Mouse (Mus musculus) thymus, postnatal 36 days (tissue): ENCODE data around the gene Mid1.
"Not testable (repeated sequence)": the region's sequence is repeated elsewhere in the genome, so short reads cannot be mapped to it uniquely, and the experiment has no call there.

Experiments used
- DNase-seq, 2 experiments: peaks; one replicate each; pipeline ENCODE4 v3.0.0; 2022; ENCODE audit warnings: mixed read lengths in 2 of 2

Gene Mid1

DNA sequence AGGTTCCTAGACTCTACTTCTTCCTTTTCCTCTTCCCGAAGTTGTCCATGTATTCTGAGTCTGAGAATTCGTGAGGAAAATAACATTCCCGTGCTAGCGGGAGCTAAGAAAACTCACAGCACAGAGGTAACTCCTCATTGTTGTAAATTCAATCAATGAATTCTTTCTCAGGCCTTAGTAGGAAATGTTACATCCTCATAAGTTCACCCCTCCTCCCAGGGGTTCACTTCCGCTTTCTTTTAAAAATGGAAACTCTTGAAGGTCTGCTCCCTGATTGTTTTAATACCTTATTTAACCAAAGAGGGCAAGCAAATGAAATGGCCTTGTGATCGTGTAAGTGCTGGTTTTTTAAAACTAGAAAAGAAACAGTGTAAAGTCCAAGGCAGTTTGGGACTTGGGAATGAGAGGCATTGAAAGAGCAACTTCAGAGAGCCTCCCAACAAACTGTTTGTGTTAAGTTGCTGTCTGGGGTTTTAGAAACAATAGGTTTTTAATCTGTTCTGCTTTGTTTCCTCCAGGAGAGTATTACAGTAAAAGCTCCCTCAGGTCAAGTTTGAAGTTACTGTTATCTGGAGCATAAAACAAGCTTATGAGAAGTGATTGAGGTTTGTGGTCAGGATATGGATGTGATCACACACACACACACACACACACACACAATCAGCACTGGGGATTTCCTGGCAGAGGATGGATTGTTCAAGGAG is 287.9 kb downstream of the Mid1 start:
- DNase-seq = not testable (repeated sequence)

DNA sequence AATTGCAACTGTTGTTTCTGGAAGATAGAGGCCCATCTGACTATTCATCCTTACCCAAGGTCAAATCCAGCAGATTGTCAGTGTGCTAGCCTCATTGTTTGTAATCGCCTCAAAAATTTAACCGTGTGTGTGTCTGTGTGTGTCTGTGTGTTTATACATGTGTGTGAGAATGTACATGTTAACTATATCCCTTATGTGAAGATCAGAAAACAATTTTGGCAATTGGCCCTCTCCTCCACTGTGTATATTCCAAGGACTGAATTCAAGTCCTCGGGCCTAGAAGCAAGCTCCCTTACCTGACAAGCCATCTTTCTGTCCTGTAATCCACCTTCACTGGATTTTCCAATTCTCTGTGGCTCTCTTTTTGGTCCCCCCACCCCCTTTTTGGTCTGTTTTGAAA is 288.8 kb downstream of the Mid1 start:
- not testable (repeated sequence) for DNase-seq

DNA sequence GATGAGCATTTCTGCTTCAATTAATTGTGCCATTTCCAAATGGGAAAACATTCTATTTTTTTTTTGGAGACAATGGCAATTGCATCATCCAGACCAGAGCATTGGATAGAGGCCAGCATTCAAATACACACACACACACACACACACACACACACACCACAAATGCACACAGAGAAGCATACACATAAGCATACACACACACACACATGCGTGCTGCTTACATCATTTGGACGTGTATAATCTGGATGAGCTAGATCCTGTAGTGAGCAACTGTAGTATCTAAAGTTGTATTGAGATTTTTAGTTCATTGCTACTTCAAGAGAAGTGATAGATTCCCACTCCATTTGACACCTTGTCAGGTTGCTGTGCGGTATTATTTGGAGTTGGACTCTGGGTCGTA is 289.5 kb downstream of the Mid1 start:
- not testable (repeated sequence) for DNase-seq

DNA sequence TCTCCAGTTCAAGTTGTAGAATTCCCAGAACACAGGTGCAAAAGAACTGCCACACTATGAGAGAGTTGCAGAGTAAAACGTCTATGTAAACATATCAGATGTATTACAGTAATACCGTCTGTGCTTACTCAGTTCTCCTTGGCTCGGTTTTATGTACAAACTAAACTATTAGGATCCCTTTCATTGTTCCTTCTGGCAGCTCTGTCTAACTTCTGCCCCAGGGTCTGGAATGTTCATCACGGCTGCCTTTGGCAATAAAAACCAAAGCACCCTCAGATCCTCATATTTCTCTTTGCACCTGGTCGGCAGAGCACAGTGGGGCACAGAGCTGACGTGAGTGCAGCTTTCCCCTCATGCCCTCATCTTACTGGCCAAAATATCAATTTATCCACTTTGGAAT is 290.0 kb downstream of the Mid1 start:
- not testable (repeated sequence) for DNase-seq

DNA sequence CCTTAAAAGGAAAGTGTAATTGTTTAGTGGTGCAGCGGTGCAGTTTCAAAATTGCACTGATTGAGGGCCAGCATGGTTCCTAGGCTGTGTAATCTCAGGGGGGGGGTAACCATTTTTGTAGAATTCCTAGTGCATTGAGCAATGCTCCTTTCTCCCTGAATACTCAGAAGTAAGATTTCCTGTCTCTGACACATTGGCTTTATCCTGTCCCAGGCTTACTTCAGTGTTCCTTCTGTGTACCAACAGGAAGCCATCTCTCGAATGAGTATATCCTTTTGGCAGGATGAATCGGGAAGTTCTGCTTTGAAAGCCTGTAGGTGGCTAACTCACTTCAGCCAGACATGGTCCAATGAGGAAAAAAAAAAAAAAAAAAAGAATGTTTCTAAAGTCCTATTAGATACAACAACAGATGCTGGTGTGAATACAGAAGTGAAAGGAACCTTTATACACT is 290.7 kb downstream of the Mid1 start:
- not testable (repeated sequence) for DNase-seq

DNA sequence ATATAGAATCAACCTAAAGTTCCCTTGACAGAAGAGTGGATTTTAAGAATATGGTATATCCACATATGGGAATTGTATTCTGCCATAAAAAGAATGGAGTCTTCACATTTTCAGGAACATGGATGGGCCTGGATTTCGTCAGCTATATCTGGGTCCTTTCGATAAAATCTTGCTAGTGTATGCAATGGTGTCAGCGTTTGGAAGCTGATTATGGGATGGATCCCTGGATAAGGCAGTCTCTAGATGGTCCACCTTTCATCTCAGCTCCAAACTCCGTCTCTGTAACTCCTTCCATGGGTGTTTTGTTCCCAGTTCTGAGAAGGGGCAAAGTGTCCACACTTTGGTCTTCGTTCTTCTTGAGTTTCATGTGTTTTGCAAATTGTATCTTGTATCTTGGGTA is 291.3 kb downstream of the Mid1 start:
- not testable (repeated sequence) for DNase-seq

DNA sequence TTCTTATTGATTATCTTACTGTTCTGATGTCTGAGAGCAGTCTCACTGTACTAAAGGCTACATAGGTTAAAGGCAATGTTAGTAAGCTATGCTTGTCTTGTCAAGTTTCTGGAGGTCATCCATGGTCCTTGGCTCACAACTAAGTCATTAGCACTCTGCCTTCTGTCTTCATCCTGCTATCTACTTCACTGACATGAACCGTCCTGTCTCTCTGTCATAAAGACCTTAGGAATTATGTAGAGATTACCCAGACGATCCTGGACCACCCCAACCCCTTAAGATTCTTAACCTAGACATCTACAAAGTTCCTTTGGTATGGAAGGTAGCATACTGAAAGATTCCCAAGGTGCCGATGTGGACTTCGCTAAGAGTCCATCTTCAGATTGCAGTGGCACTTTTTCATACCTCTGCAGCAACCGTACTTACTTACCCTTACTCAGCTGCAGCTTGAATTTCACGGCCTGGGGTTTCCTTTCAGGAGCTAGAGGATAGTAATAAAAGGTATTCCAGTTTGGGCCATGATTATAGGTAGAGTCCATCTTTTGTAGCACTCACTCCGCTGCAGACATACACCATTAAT is 292.9 kb downstream of the Mid1 start:
- not testable (repeated sequence) for DNase-seq

DNA sequence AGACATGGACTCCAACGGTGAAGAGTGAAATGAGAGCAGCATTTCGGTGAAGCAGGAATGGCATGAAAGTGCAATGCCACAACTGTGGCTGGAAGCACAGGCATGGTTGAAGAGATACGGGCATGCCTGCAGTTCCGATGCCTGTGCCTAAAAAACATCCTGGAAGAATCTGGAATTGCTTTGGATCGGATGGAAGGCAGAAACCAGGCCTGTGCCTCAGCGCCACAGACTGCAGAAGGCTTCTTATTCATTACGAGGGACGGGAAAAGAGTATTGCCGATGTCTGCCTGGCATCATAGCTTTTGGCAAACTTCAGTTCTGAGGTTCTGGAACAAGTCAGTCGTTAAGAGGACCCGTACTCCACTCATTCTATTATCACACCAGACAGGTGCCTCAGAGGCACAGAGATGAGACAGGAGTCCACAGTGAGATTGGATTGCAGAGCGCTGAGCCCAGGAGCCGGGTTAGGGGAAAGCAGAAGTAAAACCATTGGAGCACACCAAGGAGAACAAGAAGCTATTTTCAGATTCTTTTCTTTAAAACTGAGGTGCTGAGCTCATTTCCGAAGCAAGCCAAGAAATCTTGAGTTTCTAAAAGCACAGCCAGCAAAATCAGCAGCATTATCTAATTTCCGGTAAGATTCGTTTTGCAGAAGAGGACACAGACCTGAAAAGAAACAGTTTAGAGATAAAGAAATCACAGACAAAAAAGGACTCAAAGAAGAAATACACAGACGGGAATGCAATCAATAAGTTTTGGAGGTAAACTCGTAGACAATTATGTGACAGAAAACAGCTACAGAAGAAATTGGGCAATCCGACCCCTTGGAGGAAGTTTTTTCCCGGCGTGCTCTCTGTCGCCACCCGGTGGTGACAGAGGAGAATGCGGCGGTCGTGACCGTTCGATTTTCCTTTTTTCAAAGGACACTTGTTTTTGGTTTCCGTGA is 293.7 kb downstream of the Mid1 start:
- DNase-seq = peak; percentile 60 to 78

DNA sequence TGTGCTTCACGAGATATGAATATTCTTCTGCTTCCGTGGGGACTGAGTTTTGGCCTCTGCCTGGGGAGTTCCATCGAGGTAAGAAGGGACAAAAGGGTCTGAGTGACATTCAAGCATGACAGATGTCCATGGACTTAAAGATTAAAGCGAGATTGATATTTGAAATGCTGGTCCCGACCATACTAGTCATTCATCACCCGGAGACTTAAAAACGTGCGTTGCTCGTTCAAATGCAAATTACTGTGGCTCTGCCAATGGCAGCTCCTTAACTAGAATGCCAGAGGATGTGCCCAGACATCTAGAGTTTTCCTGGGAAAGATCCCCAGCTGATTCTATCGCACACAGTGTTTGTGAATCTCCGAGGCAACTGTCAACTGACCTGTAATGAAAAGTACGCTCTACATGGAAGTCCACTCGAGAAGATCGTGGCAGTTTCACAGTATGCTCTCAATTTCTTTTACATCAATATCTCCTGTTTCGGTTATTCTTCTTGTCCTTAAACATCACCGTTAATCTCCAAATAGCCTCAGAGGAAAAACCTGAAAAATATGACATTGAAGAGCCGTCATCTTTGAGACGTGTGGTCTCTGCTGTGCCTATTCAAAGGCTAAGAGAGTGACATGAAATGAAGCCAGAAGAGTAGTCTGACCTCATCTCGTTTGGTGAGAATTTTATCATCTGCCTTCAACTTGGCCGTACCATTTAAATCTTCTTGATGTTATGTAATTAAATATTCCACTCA is 294.6 kb downstream of the Mid1 start:
- not testable (repeated sequence) for DNase-seq

DNA sequence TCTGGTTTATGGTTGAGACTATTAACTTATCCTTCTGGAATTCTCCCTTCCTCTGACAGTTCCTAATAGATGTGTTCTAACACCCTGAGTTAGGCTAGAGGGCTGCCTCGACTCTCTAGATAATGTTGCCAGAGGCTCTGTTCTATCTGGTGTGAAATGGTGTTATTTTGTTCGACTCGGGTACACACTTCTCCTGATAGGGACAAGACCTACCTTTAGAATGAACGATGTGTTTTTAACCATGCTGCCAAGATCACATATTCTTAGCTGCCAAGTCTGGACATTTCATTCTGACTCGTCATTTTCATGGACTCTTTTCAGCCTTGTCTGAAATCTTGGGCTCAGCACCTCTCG is 295.2 kb downstream of the Mid1 start:
- DNase-seq = not testable (repeated sequence)

DNA sequence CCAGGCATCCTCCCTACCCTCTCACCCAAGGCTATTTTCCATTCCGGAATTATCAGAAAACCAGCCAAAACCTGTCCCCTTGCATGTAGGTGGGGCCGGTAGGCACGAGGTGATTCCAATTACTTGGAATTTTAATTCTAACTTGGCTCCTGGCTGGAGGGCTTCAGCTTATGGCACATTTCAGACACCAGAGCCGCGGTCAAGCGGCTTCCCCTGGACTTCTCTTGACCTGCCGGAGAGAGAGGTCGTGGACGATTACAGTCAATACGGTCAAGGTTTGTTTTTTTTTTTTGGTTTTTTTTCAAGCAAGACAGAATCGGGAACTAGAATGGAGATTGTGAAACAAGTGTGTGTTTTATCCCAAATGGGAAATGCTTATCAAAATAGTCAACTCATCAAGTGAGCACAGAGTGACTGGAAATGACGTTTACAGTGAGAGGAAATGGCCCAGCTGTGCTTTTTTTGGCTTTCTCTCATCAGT is 295.9 kb downstream of the Mid1 start:
- DNase-seq = no peak

DNA sequence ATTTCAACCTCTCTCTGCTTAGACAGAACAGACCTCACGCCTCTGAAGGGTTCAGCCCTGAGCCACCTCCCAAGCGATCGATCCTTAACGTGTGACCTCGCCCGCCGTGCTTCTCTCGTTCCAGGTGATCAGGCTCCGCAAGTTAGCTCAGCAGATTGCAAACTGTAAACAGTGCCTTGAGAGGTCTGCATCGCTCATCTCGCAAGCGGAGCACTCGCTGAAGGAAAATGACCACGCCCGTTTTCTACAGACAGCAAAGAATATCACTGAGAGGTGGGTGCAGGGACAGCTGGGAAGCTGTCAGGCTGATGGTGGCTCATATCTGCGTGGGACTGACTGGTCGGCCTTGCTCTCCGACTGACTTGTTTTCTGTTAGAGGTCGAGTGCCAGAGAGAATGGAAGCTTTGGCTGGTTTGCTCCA is 296.8 kb downstream of the Mid1 start:
- not testable (repeated sequence) for DNase-seq

DNA sequence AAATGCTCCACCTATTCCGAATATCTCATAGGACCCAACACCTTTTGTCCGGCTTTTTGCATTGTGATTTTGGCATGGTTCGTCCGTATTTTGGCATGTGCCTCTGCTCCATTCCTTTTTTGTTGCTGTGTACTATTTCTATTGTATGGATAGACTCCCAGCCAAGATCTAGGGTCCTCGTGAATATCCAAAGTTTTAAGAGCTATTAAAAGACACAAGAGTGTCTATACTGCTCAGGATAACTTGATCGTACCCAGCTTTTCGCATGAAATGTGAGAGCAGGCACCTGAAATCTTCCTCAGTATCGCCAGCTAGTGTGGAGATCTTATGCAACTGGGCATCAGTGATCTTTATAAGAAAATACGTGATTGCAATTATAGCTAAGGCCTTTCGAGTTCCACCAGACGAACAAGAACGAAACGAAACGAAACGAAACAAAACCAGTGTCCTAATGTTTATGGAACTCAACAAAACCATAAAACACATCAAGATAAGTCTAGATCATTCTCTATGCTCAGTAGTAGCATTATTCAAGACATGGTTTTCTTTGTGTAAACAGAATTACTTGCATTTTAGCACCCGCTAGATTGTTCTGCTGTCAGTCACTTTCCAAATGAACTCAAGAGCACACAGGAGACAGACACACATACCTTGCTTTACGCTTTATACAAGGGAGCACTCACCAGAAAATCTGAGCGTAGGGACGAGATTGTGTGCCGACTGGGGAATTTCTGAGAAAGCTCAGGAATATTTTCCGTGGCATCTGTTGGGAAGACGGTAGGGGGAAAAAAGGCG is 297.8 kb downstream of the Mid1 start:
- not testable (repeated sequence) for DNase-seq

DNA sequence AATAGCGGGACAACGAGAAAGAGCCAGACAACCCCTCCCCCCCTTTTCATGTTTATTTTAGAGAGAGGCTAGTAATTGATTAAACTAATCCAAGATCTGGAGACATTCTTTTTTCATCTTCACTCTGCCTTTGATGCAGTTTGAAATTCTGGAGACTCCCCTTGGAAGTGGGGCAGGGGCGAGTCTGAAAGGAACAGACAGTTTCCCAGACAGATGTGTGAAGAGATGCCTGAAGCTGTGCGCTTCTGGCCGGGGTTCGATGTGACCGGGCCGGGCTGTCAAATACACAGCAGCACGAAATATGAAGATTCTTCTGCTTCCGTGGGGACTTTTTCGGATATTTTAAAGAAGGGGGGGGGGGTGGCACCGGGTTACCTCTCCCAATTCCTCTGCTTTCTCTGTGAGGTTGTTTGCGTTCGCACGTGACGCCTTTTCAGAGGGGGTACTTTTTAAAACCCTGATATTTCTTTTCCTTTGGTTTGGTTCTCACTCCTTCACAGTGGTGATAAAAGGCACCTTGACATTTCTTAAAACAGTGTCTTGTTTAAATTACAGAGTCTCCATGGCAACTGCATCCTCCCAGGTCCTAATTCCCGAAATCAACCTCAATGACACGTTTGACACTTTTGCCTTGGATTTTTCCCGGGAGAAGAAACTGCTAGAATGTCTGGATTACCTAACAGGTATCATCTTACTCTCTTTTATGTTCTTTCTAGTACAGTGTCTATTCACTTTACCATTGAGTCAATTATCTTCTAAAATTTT is 298.6 kb downstream of the Mid1 start:
- DNase-seq = not testable (repeated sequence)

DNA sequence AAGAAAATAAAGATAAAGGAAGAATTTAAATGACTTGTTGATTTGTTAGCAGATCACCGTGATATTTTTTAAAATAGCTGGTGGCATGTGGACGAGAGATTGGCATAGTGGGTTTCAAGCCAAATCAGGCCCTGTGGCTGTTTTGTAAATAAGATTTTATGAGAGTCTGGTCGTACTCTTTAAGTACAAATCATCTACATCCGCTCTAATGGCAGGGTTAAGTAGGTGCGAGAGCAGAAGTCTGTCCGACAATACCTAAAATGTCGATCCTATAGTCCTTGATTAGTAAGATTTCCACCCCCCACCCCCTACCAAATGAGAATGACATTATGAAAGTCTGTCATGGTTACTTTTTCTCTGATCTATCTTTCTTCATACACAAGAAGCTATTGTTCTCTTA is 299.3 kb downstream of the Mid1 start:
- DNase-seq = not testable (repeated sequence)

DNA sequence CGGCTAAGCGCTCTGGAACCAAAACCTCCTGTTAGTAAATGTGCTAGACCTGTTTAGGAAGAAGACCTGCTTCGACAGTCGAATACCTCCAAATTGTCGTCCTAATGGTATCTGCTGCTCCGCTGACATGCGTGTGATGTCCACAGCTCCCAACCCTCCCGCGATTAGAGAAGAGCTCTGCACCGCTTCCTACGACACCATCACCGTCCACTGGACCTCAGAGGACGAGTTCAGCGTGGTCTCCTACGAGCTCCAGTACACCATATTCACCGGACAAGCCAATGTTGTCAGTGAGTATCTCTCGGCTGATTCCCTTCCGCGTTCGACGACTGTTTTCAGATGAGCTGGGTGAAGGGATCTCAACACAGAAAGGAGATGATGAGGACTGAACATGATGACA is 299.9 kb downstream of the Mid1 start:
- DNase-seq = not testable (repeated sequence)

DNA sequence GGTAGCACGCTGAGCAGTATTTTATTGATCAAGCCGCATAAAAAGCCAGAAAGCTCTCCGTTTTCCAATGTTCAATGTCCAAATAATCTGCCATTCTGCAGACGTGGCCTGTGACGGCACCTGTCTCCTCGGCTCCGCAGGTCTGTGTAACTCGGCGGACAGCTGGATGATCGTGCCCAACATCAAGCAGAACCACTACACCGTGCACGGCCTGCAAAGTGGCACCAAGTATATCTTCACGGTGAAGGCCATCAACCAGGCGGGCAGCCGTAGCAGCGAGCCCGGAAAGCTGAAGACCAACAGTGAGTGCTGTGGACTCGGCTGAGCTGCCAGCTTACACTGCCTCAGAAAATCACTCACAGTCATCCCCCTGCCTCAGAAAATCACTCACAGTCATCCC is 300.8 kb downstream of the Mid1 start:
- peak in 1 of 2 experiments; percentile 60 for DNase-seq

DNA sequence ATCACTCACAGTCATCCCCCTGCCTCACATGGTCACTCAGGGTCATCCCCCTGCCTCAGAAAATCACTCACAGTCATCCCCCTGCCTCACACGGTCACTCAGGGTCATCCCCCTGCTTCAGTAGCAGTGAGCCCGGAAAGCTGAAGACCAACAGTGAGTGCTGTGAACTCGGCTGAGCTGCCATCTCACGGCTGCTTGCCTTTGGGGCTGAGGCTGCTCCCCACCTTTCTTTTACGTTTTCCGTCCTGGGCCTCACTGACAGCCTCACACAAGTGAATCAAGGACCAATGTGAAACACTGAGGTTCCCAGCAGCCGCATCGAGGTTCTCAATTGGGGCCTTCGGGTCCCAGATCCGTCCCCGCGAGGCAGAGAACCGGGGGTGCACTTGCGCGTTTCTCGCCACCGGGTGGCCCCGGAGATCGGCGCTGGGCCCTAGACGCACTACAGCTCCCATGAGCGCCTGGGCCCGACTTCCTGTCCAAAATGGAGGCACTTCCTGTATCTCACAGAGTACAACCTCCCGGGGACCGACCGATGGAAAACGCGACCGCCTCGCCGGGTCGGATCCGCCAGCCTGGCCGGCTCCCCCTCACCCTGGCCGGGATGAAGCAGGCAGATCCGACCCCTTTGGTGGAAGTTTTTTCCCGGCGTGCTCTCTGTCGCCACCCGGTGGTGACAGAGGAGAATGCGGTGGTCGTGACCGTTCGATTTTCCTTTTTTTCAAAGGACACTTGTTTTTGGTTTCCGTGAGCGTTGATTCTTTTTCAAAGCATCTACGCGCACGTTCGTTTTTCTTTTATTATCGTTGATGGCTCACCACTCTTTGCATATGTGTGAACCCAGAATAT is 301.7 kb downstream of the Mid1 start:
- peak; percentile 92 to 93 for DNase-seq

DNA sequence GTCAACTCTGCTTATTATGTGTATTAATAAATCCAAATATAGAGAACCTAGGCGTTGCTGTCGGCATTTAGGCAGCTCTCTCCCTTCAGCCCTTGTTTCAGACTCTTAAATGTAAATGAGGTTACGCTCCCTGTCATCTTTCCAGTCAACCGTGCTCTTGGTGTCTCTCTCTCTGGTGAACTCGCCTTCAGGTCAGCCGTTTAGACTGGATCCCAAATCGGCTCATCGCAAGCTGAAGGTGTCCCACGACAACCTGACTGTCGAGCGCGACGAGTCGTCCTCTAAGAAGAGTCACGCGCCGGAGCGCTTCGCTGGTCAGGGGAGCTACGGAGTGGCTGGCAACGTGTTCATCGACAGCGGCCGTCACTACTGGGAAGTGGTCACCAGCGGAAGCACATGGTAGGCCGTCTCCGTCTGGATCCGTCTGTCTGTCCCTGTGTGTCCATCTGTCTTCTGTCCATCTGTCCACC is 302.4 kb downstream of the Mid1 start:
- DNase-seq = peak; percentile 54 to 72
